Mouse (Mus musculus): ENCODE results near the gene 2310030G06Rik.

GRCm38 (mm10) chr9:50711337-50711736 is 35.0 kb downstream of the 2310030G06Rik start:
- TF ChIP-seq POLR2A (IDR thresholded peaks at IDR 0.05; ENCODE audit: insufficient read depth, low read length) (no peak), CTCF (IDR thresholded peaks at IDR 0.05; ENCODE audit: low read depth, low read length) (no peak)

Measured in ES-Bruce4 (cell line).